Comparison of ENCODE assay signal across 9 mouse cellular contexts in the genomic region with DNA sequence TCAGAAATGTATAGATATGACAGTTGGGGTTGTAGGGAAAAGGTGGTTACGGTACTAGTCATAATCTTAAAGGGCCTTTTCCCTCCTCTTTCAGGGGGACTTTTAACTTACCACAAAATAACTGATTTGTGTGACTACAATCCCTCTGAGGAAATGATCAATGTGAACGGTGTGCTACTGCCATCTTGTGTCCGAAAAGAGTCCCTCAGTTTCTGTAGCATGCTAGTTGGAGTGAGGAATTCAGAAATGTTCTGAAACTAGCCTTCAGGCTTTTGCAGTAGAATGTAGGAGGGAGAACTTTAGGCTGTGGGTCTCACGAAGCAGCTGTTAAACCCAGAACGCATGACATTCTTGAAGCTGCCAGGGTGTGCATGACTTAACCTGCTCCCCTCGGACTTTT.
DNase-seq lines count a peak whose midpoint lies in the region; ATAC-seq lines count a peak whose summit lies in the region.
"Had no signal": no experiment of that assay in that cellular context is flagged by ENCODE, and none has a peak within 500 bp of the region (broad histone marks: within the 10 kb centered on the region; RNA-seq: fewer than 3 reads in every experiment).

No protein-coding gene starts in this region.

- H3K4me3 ChIP-seq in heart, embryonic 12.5 days = no peak overlapping the region
- H3K4me3 ChIP-seq in lung, embryonic 16.5 days (ENCODE audit: low read length) = no peak overlapping the region
- H3K4me3 ChIP-seq: megakaryocyte, embryonic 14.5 days had no signal

- H3K27ac ChIP-seq in heart, embryonic 12.5 days (ENCODE audit: poor library complexity, severe bottlenecking) = no peak overlapping the region
- H3K27ac ChIP-seq in lung, embryonic 16.5 days (ENCODE audit: low read length) = no peak overlapping the region

- H3K9ac ChIP-seq in heart, embryonic 12.5 days = no peak overlapping the region
- no peak overlapping the region for H3K9ac ChIP-seq in lung, embryonic 16.5 days (ENCODE audit: low read length)

- no peaks in the 10 kb centered on the region for H3K4me1 ChIP-seq in heart, embryonic 12.5 days (replicated peaks)
- no peaks in the 10 kb centered on the region; the same call in 1 of the 2 replicates for H3K4me1 ChIP-seq in lung, embryonic 16.5 days (replicated peaks; ENCODE audit: control insufficient read depth, insufficient read depth, low read length)
- H3K4me1 ChIP-seq: megakaryocyte, embryonic 14.5 days had no signal

- H3K36me3 ChIP-seq in heart, embryonic 12.5 days = no peaks in the 10 kb centered on the region
- no peaks in the 10 kb centered on the region for H3K36me3 ChIP-seq in lung, embryonic 16.5 days (ENCODE audit: control insufficient read depth, insufficient read depth, low read length)

- DNase-seq in urinary bladder, adult 18-20 months (ENCODE audit: low spot score in 2 of 2) = peak; percentile 19 to 41
- no peak for DNase-seq in urinary bladder, adult 2 months (ENCODE audit: low spot score)
- DNase-seq in cerebellum, postnatal 4 days (ENCODE audit: low spot score in 2 of 2) = peak; percentile 21 to 47
- DNase-seq in kidney, postnatal 25 days = peak; percentile 57 to 76
- DNase-seq in right cerebral cortex, postnatal 25 days = peak; percentile 6
- DNase-seq in spleen, postnatal 10 days (ENCODE audit: low spot score in 2 of 2) = no peak

- no peaks in the 10 kb centered on the region for H3K9me3 ChIP-seq in heart, embryonic 12.5 days (replicated peaks)
- no peaks in the 10 kb centered on the region for H3K9me3 ChIP-seq in lung, embryonic 16.5 days (ENCODE audit: control insufficient read depth, low read length)
- H3K9me3 ChIP-seq: megakaryocyte, embryonic 14.5 days had no signal

- WGBS in heart, embryonic 12.5 days = 20% methylated on average over 6 of the region's 6 CpGs
- WGBS in lung, embryonic 16.5 days = 12% methylated on average over 6 of the region's 6 CpGs

- no peaks in the 10 kb centered on the region for H3K27me3 ChIP-seq in heart, embryonic 12.5 days (replicated peaks)
- H3K27me3 ChIP-seq in lung, embryonic 16.5 days (ENCODE audit: control insufficient read depth, insufficient read depth, low read depth, low read length) = no peaks in the 10 kb centered on the region
- H3K27me3 ChIP-seq: megakaryocyte, embryonic 14.5 days had no signal

- ATAC-seq in heart, embryonic 12.5 days (ENCODE audit: insufficient number of reproducible peaks, low FRiP score) = 0 out of 2 replicates have a peak, but pooled peaks have one; percentile 33
- ATAC-seq in lung, embryonic 16.5 days (ENCODE audit: low read depth) = peak; percentile 69; the same call in 1 of the 2 replicates

- no peak overlapping the region for H3K4me2 ChIP-seq in heart, embryonic 12.5 days
- no peak overlapping the region for H3K4me2 ChIP-seq in lung, embryonic 16.5 days (ENCODE audit: low read depth, low read length)

Comparison
In these comparisons a context has a peak if more than half of its experiments do, and no peak if none do; other contexts are left out.
1. DNase-seq: peak in urinary bladder, adult 18-20 months (2 of 2), cerebellum, postnatal 4 days (2 of 2), kidney, postnatal 25 days (2 of 2) and right cerebral cortex, postnatal 25 days (single experiment); none in urinary bladder, adult 2 months (single experiment) and spleen, postnatal 10 days (0 of 2).